Mouse (Mus musculus): ENCODE measurements at regions not wholly inside any gene's neighbourhood (a gene's known extent, or its start where the extent isn't known, plus 50 kb on each side); places are given as distances from the start of the nearest gene placed in this dataset.

DNA sequence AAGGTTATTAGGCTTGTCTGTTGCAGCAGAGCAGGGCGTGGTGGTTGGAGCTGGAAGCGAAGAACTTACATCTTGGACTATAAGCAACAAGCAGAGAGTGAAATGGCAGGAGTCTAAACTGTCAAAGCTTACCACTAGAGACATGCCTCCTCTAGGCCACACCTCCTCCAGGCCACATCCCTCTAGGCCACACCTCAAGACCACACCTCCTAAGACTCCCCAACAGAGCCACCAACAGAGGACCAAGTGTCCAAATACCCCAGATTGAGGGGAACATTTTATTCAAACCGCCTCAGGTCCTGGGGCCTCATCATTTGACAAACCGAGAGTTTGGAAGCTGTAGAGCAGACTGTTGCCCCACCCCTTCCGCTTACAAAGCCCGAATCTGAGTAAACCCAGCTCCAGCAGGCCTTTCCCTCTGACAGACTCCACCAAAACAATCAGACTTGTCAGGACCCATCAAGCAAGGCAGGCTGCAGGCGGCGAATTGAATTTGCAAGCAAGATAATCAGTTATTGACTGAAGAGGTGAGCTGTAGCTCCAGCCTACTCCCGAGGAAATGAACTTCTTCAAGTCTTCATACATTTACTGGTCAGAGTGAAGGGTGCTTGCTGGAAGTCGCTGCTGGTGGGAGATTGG is 253.5 kb upstream of the Kcnab2 start:
- DNase-seq (ENCODE audit: low spot score), result no peak

DNA sequence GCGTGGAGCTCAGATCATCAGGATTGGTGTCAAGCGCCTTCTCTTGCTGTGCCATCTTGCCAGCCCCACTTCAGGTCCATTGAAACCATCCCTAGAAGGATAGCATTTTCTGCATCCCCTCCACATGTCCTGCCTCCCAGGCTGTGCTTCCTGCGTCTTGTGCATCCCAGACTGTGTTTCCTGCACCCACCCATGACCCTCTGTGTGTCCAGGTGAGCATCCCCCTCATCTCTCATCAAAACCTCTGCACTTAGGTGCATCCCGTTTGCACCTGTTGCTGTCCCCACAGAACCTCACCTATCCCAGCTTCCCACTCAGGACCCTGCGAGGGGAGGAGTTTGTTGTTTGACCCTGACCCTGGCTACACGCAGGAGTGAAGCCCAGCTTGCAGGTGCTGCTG is 251.8 kb upstream of the Kcnab2 start:
- DNase-seq (ENCODE audit: low spot score), result no peak

DNA sequence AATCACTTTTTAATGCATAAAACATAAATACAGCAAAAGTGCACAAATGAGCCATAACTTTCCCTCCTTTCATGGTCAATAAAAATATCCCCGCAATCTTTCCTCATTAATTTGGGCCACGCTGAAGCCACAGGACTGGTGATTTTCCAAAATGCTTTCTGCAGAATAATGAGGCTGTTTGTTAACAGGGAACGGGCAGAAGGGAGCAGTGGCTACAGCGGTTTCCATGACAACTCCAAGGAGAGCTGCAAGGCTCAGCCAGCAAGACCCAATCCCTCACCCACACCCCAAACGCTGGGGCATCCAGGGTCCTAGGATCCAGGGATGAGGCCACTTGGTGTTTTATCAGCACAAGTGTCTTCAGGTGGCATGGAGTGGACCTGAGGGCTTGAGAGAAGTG is 248.2 kb upstream of the Kcnab2 start:
- no peak for DNase-seq (ENCODE audit: low spot score)

DNA sequence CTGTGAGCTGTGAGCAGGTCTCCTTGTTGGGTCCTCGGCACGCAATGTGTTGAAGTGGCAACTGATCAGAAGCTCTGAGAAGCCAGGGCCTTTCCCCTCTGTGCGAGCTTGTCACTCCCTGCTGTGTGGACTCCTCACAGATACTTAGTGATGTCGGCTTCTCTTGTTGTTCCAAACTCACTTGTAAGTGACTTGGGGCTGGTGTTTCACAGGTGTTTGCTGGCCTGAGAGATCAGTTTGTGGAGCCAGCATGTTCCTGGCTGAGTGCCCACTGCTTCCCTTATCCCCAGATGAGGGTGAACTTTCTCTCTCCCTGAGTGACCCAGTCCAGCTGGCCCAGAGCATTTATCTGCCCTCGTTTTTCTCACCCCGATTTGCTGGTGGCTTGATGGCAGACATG is 247.8 kb upstream of the Kcnab2 start:
- no peak for DNase-seq (ENCODE audit: low spot score)

DNA sequence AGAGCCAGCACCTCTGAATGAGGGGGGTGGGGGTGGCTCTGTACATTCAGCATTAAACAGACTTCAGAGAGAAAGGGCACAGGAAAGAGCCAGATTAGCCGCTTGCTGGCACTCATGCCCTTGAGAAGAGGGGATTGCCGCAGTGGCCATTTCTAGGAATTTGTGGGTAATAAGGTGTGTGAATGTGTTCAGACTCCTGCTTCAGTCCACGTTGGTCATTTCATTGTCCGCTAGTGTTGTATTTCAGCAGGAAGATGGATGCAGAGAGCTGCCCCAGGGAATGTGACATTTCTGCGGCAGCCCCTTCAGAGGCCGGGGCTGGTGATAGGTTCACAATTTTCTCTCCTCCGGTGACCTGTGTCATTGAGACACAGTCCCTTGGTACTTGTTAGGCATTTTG is 247.1 kb upstream of the Kcnab2 start:
- DNase-seq (ENCODE audit: low spot score), result no peak

DNA sequence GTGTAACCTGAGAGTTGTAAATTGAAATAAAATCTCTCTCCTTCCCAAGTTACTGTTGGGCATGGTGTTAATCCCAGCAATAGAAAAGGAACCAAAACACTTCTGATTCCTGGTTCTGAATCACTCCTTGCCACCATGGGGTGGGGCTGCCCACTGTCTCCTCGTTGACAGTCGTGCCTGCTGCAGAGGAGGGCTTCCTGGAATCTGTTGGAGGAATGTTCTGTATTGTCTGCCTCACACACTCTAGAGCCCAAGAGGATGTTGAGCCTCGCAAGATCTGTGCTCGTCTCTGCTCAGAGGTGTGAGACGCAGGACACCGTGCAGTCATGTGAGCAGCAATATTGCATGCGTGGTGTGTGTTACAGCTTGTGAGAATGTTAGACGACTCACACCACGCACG is 246.4 kb upstream of the Kcnab2 start:
- DNase-seq (ENCODE audit: low spot score), result no peak

DNA sequence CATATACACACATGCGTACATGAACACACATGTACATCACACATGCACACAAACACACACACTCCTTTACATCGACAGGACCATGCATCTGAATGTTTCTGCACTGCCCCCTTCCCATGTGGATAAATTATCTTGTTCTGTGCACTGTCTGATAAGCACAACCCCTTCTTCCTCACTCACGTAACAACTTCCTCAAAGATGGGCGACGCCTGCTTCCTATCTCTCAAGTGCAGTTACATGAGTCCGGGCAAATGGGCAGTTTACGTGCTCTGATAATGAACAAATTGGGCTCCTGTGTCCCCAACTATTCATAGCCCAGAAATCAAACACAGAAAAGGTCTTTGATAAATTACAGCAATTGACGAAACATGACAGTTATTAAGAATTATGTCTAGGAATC is 242.9 kb upstream of the Kcnab2 start:
- no peak for DNase-seq (ENCODE audit: low spot score)

DNA sequence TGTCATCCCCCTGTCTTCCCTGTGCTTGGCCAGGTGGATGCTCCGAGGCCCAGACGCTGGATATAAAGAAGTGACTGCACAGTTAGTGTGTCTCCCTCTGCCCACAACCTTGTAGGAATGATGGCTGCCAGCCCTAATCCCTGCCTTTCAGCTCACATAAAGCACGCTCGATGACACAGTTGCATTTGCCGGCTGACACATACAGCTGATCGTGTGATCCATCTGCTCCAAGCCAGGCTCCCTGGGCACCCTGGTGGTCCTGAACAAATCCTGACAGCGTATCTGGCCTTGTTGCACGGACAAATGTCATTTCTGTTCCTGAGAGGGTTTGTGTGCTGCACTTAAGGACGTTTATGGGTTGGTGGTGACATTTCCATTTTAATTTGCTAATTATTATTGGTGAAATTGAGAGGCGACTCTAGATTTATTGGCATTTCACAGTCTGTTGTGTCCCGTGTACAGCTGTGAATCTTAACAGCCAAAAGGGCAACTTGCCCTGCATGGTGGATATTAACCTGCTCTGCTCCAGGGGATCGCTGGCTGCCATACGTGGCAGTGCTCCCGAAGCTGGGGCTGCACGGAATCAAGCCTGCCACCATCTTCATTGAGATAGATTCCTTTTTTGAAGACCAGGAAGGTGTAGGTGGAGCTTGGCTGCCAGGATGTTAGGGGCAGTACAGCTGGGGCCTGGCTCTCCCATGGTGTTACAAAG is 241.9 kb upstream of the Kcnab2 start:
- no peak for DNase-seq (ENCODE audit: low spot score)

DNA sequence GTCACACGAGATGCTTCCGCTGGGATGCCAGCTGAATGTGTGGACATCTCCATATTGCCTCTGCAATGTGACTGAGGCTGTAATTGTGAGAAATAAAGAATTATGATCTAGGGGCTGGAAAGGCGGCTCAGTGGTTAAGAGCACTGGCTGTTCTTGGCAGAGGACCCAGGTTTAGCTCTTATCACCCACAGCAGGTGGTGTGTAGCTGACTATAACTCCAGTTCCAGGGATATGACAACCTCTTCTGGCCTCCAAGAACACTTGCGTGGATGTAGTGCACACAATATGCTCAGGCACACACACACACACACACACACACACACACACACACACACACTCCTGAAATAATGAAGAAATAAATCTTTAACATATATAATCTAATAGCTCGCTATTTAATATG is 232.7 kb upstream of the Kcnab2 start:
- no peak for DNase-seq (ENCODE audit: low spot score)

DNA sequence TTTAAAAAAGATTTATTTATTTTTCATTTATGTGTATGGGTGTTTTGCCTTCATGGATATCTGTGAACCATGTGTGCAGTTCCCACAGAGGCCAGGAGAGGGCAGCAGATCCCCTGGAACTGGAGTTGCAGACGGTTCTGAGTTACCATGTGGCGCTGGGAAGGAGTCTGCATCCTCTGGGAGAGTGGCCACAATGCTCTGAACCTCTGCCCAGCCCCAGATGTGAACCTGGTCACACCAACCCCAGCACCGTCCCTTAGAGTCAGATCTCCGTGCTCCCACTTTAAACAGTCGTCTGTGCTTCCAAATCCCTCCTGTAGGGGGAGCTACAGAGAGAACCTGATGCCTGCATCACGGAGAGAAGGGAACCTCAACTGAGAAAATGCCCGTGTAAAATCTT is 222.5 kb upstream of the Kcnab2 start:
- DNase-seq (ENCODE audit: low spot score), result no peak

DNA sequence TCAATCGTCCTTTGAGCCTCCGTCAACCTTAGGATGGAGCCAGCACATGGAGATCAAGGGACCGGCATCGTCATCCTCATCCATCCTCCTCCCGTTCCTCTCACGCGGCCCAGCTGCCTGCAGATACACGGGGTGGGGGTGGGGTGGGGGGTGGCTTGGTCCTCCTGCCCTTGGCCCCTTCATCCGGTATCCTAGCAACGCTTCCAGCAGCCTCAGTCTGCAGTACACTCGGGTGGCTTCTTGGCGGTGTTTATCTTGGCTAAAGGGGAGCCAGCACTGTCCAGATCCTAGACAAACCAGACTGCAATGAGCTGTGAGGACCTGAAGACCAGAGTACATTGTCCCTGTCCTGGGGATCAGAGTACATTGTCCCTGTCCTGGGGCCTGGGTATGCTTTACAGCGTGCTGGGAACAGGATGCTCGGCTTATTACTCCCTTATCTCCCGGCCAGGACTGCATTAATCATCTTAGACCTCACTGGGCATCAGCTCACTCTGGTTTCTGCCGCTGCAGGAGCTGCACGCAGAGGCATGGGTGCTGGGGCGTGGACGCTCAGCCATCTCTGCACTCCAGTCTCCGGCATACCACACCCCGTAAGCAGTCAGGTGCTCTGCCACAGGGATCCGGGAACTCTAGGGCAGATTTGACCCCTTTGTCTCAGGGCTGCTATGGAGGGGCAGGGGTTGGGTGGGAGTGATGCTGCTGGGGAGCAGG is 219.7 kb upstream of the Kcnab2 start:
- DNase-seq (ENCODE audit: low spot score), result no peak

DNA sequence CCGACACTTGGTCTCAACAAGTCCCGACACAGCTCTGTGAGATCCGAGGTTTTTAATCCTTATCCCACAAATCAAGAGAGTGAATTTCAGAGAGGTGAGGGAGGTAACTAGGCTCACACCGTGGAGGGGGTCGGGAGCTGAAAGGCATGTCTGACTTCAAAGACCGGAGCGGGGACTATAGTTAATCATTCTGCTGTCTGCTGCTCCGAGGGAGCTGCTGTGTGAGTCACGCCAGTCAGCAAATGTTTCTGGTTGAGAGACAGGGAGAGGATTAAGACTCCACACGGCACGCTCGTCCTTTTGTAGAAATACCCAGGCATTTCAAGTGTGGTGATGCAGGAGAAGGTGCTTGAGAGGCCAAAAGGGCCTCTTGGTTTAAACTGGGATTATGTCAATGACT is 214.1 kb upstream of the Kcnab2 start:
- DNase-seq (ENCODE audit: low spot score), result no peak

DNA sequence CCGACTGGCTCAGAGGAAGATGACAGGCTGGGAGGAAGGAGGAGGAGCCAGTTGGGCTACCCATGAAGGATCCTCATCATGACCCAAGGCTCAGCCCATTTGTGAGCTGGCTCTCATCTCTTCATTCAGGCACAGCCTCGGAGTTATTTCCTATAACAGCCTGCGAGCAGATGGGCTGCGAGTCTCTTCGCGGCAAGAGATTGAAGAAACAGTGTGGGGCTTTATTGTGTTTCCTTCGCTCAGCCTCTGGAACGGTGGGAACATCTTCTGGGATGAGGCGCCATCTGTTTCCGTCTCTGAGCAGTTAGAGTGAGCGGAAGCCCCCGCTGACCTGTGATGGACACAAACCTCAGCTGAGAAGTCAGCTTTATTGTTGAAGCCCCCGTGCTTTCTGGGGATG is 213.6 kb upstream of the Kcnab2 start:
- no peak for DNase-seq (ENCODE audit: low spot score)

DNA sequence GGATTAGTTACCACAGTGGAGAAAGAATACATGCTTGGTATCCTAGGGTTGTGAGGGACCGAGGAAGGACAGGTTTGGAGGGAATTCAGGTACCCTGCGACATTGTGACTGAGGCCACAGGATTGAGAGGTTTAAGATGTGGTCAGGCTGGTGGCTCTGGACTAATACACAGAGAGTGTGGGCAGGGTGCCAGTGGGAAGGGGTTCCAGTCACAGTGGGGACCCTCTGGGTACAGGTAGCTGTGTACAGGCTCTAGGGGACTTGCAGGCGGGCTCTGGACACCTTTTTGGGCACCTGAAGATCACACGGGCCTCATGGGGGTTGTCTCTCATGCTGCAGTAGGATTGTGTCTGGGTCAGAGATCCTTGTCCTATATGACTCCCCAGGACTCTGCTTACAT is 213.1 kb upstream of the Kcnab2 start:
- no peak for DNase-seq (ENCODE audit: low spot score)

DNA sequence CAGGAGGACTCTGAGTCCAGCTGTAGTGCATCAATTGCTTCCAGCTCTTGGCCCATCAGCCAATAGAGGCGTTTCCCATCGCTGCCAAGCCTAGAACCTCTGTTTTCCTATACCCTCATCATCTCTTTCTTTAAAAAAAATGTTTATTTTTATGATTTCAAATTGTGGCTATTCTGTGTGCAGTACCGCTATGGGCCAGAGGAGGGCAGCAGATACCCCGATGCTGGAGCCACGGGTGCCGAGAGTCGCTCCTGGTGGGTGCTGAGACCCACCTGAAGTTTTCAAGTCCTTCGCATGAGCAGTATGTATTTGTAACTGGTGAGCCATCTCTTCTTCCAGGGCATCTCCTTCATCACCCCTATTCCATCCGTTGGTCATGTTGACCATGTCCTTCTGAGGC is 212.2 kb upstream of the Kcnab2 start:
- no peak for DNase-seq (ENCODE audit: low spot score)

DNA sequence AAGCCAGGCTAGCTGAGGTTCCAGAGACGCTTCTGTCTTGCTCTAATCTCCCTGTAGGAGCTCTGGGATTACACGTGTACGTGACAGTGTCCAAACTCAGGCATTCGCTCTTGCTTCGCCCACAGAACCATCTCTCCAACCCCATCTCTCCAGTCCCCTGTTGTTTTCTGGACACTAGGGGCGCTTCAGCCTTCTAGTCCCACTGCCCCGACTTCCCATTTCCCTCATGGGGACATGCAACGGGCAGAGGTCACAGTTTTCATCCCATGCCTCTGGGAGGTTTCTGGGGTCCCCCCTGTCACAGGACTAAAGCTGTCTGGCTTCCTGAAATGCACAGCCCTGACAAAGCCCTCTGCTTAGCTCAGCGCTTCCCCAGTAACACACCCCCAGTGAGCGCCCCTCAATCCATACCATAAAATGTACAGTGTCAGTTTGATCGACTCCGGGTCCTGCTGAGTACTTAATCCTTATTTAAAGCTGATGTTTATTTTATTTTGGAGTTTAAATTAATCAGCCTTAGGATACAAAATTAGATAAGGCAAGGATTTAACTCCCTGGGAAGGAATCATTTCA is 208.9 kb upstream of the Kcnab2 start:
- no peak for DNase-seq (ENCODE audit: low spot score)

DNA sequence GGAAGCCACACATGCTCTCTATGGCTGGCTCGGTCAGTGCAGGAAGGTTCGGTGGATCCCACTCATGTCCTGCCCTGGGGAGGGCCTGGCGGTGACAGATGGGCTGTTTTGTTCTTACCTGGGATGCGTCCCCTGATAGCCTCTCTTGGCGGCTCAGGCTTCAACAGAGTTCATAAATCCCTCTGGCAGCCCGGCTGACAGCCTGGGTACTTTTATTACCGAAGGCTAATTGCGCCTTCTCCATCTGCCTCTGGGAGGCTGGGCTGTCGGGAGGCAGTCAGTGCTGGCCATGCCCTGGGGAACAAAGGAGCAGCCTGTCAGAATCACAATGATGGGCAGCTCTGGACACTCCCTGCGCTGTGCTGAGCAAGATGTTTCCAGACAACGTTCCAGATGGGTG is 196.5 kb upstream of the Kcnab2 start:
- no peak for DNase-seq (ENCODE audit: low spot score)

DNA sequence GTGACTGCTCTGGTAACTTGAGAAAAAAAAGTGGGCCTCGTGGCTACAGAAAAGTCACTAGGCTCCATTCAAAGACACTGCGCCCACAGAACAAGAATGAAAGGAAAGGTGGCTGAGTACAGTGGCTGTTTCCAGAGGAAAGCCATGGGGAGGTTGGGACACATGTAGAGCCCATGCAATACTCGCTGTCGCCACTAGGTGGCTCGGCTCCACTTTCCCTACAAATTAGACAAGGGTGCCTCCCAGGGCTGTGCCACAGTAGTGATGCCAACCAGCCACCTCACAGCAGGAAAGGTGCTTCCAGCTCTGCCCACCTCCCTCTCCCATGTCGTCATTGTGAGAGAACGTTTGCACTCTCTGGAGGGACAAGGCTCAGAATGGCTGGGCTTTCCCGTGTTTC is 185.8 kb upstream of the Kcnab2 start:
- DNase-seq (ENCODE audit: low spot score), result no peak

DNA sequence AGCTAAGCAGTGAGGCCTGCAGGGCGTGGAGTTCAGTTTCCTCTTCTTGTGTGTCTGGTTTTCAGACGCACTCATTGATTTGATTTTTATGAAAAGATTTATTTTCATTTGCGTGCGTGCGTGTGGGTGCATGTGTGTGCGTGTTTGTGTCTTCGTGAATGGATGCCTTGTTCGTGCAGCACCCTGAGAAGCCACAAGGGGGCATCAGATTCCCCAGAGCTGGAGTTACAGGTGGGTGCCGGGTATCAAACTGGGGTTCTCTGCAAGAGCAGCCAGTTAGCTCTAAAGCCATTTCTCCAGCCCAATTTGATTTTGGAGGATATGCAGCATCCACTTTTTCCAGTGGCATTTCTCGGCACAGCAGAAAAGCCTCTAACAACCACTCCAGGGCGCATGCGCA is 185.4 kb upstream of the Kcnab2 start:
- DNase-seq (ENCODE audit: low spot score), result no peak

DNA sequence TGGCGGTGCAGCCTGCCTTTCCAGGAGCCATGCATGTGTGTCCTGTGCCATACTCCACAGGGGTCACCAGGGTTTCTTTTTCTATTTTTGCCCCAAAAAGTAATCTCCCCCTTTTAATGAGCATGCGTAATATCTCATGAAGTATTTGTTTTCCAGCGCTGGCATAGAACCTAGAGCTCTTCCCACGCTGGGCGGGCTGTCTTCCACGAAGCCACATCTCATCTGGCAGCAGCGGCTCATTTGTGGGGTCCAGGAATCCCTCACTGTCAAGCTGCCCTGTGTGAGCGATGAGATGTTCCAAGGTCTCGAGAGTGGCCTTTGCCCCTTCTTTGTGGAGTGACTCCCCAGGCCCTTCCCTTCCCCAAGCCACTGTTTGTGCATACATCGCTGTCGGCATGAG is 184.8 kb upstream of the Kcnab2 start:
- DNase-seq (ENCODE audit: low spot score), result no peak

DNA sequence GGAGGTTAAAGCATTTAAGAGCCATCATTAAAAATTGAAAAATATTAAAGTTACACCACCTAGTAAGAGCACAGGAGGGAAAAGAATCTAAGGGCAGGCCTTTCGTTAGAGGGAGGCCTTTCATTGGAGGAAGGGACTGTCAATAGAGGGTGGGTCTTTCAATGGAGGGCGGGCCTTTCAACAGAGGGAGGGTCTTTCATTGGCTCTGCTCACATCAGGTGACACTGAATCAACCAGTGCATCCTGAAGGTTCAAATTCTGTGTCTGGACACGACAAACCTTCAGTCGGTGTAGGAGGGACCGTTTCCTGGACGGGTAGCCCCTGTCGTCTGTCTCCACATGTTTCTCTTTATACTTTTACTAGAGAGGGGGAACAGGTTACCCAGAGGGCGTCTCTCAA is 172.5 kb upstream of the Kcnab2 start:
- no peak for DNase-seq (ENCODE audit: low spot score)

DNA sequence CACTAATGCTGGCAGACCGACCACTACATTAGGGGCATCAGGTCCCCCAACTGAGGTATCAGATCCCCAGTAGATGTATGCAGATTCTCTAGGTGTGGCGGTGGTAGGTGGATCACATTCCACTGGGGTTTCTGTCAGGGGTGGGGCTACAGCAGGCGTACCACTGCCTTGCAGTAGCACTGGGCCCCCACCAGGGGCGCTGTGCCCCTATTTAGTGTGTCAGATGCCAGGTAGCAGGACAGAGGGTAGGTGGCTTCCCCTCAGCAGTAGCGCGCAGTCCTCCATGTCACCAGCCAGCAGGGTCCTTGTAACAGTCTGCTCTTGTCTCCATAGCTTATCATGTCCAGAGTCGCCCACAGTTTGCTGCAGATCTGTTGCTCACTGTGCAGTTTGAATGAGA is 169.9 kb upstream of the Kcnab2 start:
- no peak for DNase-seq (ENCODE audit: low spot score)

DNA sequence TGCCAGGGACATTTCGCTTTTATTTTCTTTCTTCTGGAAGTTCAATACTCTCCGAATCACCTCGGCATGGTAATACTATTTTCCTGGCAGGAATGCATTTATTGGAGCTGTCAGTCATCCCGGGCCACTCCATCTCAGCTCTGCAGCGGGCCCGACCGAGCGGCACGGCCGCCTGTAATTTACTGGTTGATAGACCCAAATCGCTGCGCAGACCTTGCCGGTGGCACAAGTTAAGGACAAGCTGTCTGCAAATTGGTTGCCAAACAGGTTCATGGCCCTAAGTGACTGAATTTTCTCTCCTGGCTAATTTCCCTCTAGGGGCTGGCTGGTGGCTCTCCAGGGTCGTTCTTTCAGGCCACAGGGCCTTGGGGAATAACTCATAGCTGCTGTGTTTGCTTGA is 169.4 kb upstream of the Kcnab2 start:
- DNase-seq (ENCODE audit: low spot score), result no peak
